Mouse (Mus musculus) adrenal gland, postnatal 4 days (tissue): ENCODE results near the gene Obox7. TPM values are rescaled to one million over a fixed set of nuclear protein-coding genes. Genes with fewer than 3 reads are reported as not detected.
"Not testable (repeated sequence)": the region's sequence is repeated elsewhere in the genome, so short reads cannot be mapped to it uniquely, and the experiment has no call there.

Experiments used
- DNase-seq, 2 experiments: peaks; one replicate each; pipeline ENCODE4 v3.0.0; 2021 to 2022; ENCODE audit warnings: low spot score in 2 of 2, mixed read lengths in 2 of 2
- long read RNA-seq, 2 experiments: library from polyadenylated mRNA; stranded (forward); transcript quantifications; one replicate each; pipeline ENCODE4 v2.0.0; 2021
- total RNA-seq, 2 experiments: library from RNA; stranded (reverse); gene quantifications; 2 replicates each; pipeline ENCODE4 v1.2.3; 2021

Gene Obox7
- not detected for total RNA-seq
- long read RNA-seq, experiment 1: 0 reads
- long read RNA-seq, experiment 2: 0 reads

DNA sequence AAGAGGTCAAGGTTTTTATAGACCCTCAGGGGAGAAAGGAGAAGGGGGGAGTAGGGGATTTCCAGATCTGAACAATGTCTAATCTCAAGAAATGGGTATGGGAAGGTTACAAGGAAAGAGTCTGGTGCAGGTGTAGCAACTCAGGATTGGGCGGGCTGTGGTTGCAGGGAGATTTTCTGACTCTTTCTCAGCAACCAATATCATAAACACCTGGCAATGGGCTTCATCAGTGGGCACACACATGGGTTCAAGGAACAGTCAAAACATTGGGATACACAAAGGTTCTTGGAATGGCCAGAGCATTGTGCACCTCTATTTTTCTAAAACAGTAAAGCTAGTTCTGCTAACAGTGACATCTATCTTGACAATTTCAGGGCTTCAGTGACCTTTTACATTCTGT lies at the start of gene Obox7:
Gene Obox7 (plus strand): TSS at position 301 of the 400 bp plus-strand sequence.
- not testable (repeated sequence) for DNase-seq

- DNase-seq: not testable (repeated sequence)
Observed at GRCm38 (mm10) chr7:14622556-14623542, 36.4 kb upstream of the Obox7 start.

Other genes with a start within 250 kb of the Obox7 start
- 1 to 10 TPM in 1 of 2 experiments, under 1 TPM in 1; 0.42 to 5.9 TPM for gene Sult2a8, start 212.7 kb upstream of the Obox7 start, total RNA-seq
- not detected for gene Sult2a7, start 165.3 kb upstream of the Obox7 start, total RNA-seq
- under 1 TPM; 0.06 to 0.17 TPM for gene Vmn1r90, start 96.0 kb upstream of the Obox7 start, total RNA-seq